Mouse (Mus musculus) forebrain, embryonic 10.5 days (tissue): ENCODE measurements around the gene Fhit. TPM values are rescaled to one million over a fixed set of nuclear protein-coding genes. Genes with fewer than 3 reads are reported as not detected.

Experiments used
- DNase-seq: peaks from one replicate; pipeline ENCODE4 v3.0.0-alpha.2; 2017; ENCODE audit warnings: low spot score; ENCODE audit errors: extremely low spot score
- H3K27ac ChIP-seq: fragments of 300-500 bp; sonication (generic); 2 replicates; pipeline ENCODE4 v1.5.1; 2016; ENCODE audit warnings: mild to moderate bottlenecking
- H3K27me3 ChIP-seq: fragments of 300-500 bp; sonication (generic); 2 replicates; pipeline ENCODE4 v1.6.1; 2016; ENCODE audit warnings: mild to moderate bottlenecking; ENCODE audit not compliant: poor library complexity, severe bottlenecking
- H3K36me3 ChIP-seq: fragments of 300-500 bp; sonication (generic); replicated peaks from 2 replicates; pipeline ENCODE4 v1.6.1; 2016; ENCODE audit warnings: mild to moderate bottlenecking, moderate library complexity
- H3K4me1 ChIP-seq: fragments of 300-500 bp; sonication (generic); 2 replicates; pipeline ENCODE4 v1.6.1; 2016
- H3K4me3 ChIP-seq: fragments of 300-500 bp; sonication (generic); 2 replicates; pipeline ENCODE4 v1.5.1; 2016; ENCODE audit warnings: mild to moderate bottlenecking, moderate library complexity
- H3K9me3 ChIP-seq: fragments of 300-500 bp; sonication (generic); 2 replicates; pipeline ENCODE4 v1.6.1; 2016; ENCODE audit warnings: mild to moderate bottlenecking, moderate library complexity
- WGBS: fragments of 180-500 bp; shearing (Covaris S2); methylation state at CpG from one replicate; pipeline ENCODE4 v1.1.7; 2016; 5-methylcytosine and 5-hydroxymethylcytosine counted together
- polyA plus RNA-seq: library from polyadenylated mRNA; unstranded; fragments of >200 nt; fragmentation: Nextera tagmentation; extraction: Ambion mirVana; gene quantifications from 2 replicates; pipeline ENCODE4 v1.2.1, GENCODE M21; 2016

The Fhit gene
- polyA plus RNA-seq, 1 experiment from 2014 or later, result 1.4 TPM

DNA sequence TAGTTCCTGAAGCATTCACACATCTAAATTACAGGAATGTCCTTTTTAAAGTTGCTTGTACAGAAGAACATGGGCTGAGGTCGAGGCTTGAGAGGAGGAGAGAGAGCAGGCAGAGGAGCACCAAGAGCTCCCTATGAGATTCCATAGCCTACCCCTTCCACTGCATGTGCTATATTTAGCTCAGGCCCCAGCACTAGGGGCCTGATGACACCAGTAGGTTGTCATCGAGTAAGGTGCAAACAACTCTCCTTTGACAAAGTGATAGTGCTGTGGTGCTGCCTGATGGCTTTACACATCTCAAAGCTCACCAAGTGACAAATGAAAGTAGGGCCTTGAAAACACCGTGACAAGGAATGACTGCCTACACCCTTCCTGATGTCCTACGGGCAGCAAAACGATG, 967.7 kb downstream of the Fhit start:
- no peak for DNase-seq

DNA sequence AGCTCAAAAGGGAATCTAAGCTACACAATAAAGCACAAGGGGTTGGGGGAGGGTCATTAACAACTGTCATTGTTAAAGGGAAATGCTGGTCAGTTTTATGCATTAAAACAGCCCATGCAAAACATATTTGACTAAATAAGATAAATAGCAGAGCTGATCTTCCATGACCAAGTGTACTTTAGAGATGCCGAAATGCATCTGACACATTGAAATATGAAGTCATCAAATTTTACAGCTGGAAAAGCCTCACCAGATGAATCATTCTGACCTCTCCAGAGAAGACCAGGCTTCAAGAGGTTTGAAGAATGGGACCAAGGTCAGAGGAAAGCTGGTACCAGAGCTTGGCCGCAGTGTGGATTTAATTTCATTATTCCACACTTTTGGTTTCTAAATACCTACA, 990.1 kb downstream of the Fhit start:
- no peaks in the 10 kb centered on the region for H3K27me3 ChIP-seq
- no peak for DNase-seq
- no peaks in the 10 kb centered on the region for H3K9me3 ChIP-seq
- WGBS, result 87% methylated on average over 2 of the region's 2 CpGs
- H3K4me3 ChIP-seq, result no peak overlapping the region
- peaks cover 6% of the 10 kb centered on the region for H3K4me1 ChIP-seq
- no peaks in the 10 kb centered on the region for H3K36me3 ChIP-seq
- no peak overlapping the region for H3K27ac ChIP-seq

More for the DNA sequence above, 967.7 kb downstream of the Fhit start:
- Histone ChIP-seq H3K36me3 (no peaks in the 10 kb centered on the region), H3K4me3 (no peak overlapping the region), H3K9me3 (no peaks in the 10 kb centered on the region), H3K4me1 (peaks cover 7% of the 10 kb centered on the region), H3K27ac (no peak overlapping the region), H3K27me3 (no peaks in the 10 kb centered on the region)
- 87% methylated on average over 5 of the region's 5 CpGs for WGBS

DNA sequence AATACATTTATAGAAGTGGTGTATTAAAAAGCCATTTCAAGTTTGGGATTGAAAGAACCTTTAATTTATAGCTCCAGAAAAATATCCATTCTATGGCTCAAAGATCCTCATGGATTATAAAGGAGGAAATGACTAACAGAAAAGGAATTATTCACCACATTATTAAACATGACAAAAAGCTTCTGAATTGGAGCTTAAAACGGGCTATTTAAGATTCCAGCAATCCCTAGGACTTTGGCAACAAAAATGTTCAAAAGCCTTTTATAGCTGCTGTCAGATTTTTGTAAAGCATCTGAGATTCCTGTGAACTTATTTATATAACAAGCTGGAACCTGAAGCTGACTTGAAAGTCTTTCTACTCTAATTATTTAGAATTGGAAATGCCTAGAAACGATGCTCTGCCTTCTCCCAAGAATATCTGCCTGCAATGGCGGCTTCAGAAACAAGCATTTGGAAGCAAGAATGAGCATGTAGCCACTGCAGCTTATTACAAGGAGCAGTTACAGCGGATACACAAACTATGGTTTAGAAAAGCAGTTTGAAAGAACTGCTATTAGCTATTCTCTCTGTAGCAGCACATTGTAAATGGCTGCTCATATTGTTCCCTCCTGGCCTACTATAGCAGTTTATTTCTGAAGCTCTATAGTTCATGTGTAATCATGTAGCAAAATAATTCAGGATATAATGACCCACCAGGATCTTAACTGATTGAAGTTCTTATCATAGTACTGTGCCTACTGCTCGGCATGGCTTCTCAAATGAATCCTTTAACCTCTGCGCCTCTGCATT, 995.0 kb downstream of the Fhit start:
- WGBS, result 58% methylated on average over 6 of the region's 6 CpGs
- no peak overlapping the region for H3K4me3 ChIP-seq

DNA sequence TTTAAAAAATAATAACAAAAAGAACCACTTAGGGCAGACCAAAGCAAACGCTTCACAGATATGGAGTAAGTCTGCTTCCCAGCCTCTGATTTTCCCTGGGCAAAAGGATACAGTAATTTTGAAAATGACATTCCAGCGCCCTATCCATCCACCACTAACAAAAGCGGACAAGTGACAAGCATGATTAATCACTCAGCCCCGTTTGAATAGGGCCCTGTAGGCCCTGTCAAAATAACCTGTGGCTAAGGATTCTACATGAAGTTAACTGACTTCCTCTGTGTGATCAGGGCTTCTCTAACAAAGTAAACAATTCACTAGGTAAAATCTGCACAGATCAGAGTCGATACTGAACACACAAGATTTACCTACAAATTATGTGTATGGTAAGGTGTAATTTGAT, 1012.0 kb downstream of the Fhit start:
- Histone ChIP-seq H3K27ac (no peak overlapping the region), H3K4me3 (no peak overlapping the region), H3K4me1 (no peaks in the 10 kb centered on the region), H3K27me3 (no peaks in the 10 kb centered on the region), H3K36me3 (no peaks in the 10 kb centered on the region), H3K9me3 (no peaks in the 10 kb centered on the region)
- no peak for DNase-seq
- 67% methylated on average over 5 of the region's 5 CpGs for WGBS

More for the DNA sequence above, 995.0 kb downstream of the Fhit start:
- DNase-seq, result no peak
- peaks cover 17% of the 10 kb centered on the region for H3K4me1 ChIP-seq
- no peaks in the 10 kb centered on the region for H3K27me3 ChIP-seq
- H3K9me3 ChIP-seq, result no peaks in the 10 kb centered on the region
- H3K36me3 ChIP-seq, result no peaks in the 10 kb centered on the region
- no peak overlapping the region for H3K27ac ChIP-seq

DNA sequence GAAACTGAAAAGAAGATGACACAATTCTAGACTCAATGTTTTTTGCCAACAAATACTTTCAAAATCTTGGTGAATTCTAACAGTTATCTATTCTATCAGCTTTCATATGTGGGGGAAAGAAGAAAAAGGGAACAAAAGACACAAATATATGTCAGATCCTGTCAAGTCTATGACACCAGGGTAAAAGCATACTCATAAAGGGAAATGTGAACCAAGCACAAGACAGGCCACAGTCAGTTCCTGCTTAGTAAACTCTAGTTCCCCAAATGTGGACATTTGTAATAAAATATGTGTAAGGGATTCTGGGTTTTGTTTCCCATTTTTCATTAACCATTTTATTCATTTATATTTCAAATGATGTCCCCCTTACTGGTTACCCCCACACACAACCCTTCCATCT, 1022.5 kb downstream of the Fhit start:
- no peaks in the 10 kb centered on the region for H3K4me1 ChIP-seq
- H3K27me3 ChIP-seq, result no peaks in the 10 kb centered on the region
- no peak overlapping the region for H3K4me3 ChIP-seq
- H3K27ac ChIP-seq, result no peak overlapping the region
- H3K36me3 ChIP-seq, result no peaks in the 10 kb centered on the region
- DNase-seq, result no peak
- H3K9me3 ChIP-seq, result no peaks in the 10 kb centered on the region

DNA sequence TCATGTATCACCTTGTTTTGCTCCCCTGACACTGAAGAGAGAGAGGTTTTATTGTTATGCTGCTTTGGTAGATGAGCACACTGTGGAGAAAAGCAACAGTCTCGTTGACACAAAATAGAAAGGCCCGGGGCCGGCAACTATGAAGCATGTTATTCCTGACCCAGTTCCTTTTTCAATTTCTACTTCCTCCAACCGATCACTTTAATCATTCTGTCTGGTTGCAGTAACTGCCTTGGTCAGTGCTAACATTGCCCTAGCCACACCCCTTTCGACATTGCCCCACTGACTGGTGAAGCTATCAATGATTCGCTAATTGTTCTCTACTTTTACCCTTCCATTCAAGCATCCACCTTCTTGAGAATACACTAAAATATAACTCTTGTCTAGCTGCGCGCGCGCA, 1028.0 kb downstream of the Fhit start:
- H3K27me3 ChIP-seq, result no peaks in the 10 kb centered on the region
- H3K9me3 ChIP-seq, result no peaks in the 10 kb centered on the region
- no peaks in the 10 kb centered on the region for H3K4me1 ChIP-seq
- no peak overlapping the region for H3K27ac ChIP-seq
- no peak overlapping the region for H3K4me3 ChIP-seq
- DNase-seq, result no peak
- WGBS, result 93% methylated on average over 10 of the region's 10 CpGs
- no peaks in the 10 kb centered on the region for H3K36me3 ChIP-seq

DNA sequence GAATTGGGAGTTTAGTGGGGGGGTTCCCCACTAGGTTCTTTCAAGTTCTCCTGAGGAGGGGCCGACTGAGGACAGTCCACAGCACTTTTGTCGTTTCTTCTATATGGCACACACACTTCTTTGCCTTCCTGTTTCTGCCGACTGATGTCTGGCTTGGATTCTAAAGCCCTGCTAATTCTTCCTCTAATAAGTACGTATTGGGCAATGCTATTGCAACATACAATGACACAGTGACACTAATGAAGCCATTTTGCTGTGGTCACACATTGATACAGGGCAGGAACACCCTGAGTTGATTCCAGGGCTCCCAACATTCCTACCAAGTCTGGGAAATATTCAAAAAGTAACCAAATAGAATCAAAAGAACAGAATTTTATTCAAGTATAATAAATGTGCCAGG, 1032.2 kb downstream of the Fhit start:
- 87% methylated on average over 4 of the region's 4 CpGs for WGBS
- no peak for DNase-seq
- Histone ChIP-seq H3K36me3 (no peaks in the 10 kb centered on the region), H3K4me3 (no peak overlapping the region), H3K9me3 (no peaks in the 10 kb centered on the region), H3K27ac (no peak overlapping the region), H3K4me1 (no peaks in the 10 kb centered on the region), H3K27me3 (no peaks in the 10 kb centered on the region)

DNA sequence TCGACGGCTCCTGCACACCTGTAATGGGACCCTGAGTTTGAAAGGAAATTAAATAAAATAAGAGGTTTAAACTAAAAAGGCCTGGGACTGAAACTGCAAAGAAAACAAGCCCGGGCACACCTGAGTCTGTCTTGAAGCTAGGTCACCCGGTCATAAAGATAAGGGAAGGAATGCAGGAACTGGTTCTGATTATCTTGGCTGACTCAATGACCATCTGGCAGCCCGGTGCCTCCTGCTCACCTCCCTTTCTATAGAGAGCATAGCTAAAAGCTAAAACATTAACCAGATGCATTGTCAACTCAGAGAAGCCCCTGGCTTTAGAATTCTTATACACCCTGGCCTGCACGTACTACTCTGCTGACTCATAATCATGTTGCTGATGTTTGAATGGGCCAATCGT, 1032.7 kb downstream of the Fhit start:
- no peaks in the 10 kb centered on the region for H3K27me3 ChIP-seq

DNA sequence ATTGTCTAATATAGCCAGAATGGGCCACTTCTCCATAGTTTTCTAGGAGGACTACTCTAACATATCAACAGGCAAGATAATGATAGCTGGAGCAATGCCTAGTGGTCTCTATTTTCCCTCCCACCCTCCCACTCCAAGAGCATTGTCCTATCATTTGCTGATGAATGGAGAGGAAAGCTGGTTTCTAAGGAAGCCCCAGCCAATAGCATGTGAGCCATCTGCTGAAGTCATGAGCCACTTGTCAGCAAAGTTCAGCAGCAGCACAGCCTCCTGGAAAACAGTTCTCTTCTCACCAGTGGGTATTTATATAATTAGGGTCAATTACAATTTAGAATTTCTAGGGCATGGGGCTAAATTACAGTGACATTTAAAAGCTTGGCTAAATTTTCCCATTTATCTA, 1035.3 kb downstream of the Fhit start:
- Histone ChIP-seq H3K27ac (no peak overlapping the region), H3K4me1 (no peaks in the 10 kb centered on the region), H3K4me3 (no peak overlapping the region), H3K9me3 (no peaks in the 10 kb centered on the region), H3K36me3 (no peaks in the 10 kb centered on the region), H3K27me3 (no peaks in the 10 kb centered on the region)
- no peak for DNase-seq

More for the DNA sequence above, 1032.7 kb downstream of the Fhit start:
- no peaks in the 10 kb centered on the region for H3K9me3 ChIP-seq
- no peaks in the 10 kb centered on the region for H3K4me1 ChIP-seq
- DNase-seq, result no peak
- 85% methylated on average over 7 of the region's 7 CpGs for WGBS
- H3K36me3 ChIP-seq, result no peaks in the 10 kb centered on the region
- no peak overlapping the region for H3K4me3 ChIP-seq
- no peak overlapping the region for H3K27ac ChIP-seq

DNA sequence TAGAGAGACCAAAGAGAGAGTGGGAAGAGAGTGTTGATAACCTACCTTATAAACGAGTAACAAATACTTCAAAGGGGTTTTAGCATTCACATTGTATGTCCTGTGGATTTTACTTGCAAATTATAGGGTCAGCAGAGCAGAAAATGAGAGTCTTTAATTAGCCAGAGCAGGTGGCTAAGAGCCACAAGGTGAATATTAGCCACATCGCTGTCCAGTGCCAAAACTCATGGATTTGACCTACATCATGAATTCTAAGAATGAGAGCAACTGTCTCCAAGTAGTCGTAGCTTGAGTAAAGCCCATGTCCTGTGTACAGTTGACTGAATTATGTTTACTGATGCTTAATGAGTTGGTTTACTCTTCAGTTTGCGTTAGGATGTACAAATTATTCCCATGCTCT, 1039.7 kb downstream of the Fhit start:
- Histone ChIP-seq H3K27me3 (no peaks in the 10 kb centered on the region), H3K36me3 (no peaks in the 10 kb centered on the region), H3K9me3 (no peaks in the 10 kb centered on the region), H3K4me1 (no peaks in the 10 kb centered on the region), H3K27ac (no peak overlapping the region), H3K4me3 (no peak overlapping the region)
- no peak for DNase-seq
- 81% methylated on average over 4 of the region's 4 CpGs for WGBS

DNA sequence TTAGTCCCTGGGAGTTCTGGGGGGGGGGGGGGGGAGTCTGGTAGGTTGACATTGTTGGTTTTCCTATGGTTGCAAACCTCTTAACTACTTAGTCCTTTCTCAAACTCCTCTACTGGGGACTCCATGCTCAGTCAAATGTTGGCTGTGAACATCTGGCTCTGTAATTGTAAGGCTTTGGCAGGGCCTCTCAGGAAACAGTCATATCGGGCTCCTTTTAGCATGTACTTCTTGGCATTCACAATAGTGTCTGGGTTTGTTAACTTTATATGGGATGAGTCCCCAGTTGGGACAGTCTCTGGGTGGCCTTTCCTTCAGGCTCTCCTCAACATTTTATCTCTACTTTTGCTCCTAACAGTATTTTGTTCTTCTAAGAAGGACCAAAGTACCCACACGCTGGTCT, 1065.6 kb downstream of the Fhit start:
- Histone ChIP-seq H3K4me1 (no peaks in the 10 kb centered on the region), H3K9me3 (no peaks in the 10 kb centered on the region), H3K36me3 (no peaks in the 10 kb centered on the region), H3K27ac (no peak overlapping the region), H3K4me3 (no peak overlapping the region), H3K27me3 (no peaks in the 10 kb centered on the region)
- DNase-seq, result no peak
- WGBS, result 96% methylated on average over 2 of the region's 2 CpGs

DNA sequence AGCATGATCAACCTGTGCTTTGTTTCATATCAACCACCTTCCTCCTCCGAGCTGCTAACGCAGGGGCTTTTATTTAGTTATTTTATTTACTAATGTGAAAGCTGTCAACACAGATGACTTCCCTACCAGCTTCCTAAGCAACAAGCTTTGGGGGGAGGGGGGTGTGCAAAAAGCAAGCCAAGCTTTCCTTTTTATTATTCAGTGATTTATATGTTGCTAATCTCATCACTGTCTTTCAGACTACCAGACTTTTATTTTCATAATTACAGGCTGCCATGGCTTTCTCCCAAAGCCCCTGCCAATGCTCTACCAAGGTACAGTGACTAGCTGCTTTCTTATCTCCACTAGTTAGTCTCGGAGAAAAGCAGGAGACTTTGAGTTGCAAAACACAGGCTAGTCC, 1082.8 kb downstream of the Fhit start:
- H3K4me1 ChIP-seq, result no peaks in the 10 kb centered on the region
- no peak for DNase-seq
- WGBS, result 86% methylated on average over 3 of the region's 3 CpGs
- H3K9me3 ChIP-seq, result no peaks in the 10 kb centered on the region
- H3K27ac ChIP-seq, result no peak overlapping the region
- no peak overlapping the region for H3K4me3 ChIP-seq
- H3K27me3 ChIP-seq, result no peaks in the 10 kb centered on the region
- H3K36me3 ChIP-seq, result no peaks in the 10 kb centered on the region

DNA sequence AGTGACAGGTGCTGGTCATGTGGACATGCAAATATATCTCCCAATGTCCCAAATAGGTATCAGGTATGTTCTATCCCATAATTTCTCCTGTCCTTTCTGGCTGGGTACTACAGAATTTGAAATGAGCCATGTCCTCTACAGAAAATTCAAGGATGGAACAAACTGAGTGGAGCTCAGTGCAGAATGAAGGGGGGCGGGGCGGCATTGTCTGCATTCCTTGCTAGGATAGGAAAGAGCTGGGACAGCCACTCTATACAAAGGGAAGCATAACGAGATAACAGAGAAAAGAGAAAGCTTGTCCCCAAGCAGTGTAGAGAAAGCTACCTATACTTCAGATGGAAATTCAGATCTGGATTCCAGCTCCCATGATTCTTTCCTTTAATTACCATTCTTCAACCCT, 1111.9 kb downstream of the Fhit start:
- Histone ChIP-seq H3K27me3 (no peaks in the 10 kb centered on the region), H3K4me1 (peaks cover 18% of the 10 kb centered on the region), H3K27ac (no peak overlapping the region), H3K9me3 (no peaks in the 10 kb centered on the region), H3K36me3 (no peaks in the 10 kb centered on the region), H3K4me3 (no peak overlapping the region)
- WGBS, result 72% methylated on average over 3 of the region's 3 CpGs
- no peak for DNase-seq
